Mouse (Mus musculus): ENCODE data around the gene Rorc.

The Rorc gene

DNA sequence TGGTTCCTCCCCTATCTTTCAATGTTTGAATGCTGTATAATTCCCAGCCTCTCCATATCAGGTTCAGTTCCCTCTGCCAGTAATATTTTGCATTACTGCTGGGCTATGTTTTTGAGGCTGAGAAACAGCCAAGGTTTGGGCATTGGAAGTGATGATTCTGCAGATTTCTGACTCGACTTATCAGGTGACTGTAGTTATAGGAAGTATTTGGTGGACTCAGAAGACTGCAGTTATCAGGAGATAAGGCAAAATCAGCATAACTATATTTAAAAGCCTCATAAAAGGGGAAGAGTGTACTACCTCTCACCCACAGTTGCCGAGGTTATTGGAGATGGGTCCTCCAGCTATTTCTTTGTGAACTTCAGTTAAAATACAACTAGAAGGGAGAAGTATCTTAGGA, 58.4 kb downstream of the Rorc start:
- DNase-seq (ENCODE audit: low spot score) = no peak

DNA sequence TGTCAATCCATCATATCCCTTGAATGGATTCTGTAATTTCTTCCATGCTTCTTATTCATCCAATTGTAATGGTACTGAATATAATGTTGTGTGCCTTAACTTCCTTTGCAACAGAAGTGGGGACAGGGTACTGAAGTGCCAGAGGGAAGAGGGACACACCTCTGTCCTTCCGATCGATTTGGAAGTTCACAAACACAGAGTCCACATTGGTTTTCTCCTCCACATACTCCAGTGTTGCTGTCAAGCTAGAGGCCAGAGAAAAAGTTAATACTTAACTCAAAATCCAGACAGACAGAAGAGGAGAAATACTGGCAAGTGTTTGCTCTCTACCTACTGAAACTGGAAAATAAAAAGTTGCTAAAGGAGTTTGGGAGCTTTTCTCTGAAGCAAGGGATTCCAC, 61.7 kb downstream of the Rorc start:
- DNase-seq (ENCODE audit: low spot score) = no peak

DNA sequence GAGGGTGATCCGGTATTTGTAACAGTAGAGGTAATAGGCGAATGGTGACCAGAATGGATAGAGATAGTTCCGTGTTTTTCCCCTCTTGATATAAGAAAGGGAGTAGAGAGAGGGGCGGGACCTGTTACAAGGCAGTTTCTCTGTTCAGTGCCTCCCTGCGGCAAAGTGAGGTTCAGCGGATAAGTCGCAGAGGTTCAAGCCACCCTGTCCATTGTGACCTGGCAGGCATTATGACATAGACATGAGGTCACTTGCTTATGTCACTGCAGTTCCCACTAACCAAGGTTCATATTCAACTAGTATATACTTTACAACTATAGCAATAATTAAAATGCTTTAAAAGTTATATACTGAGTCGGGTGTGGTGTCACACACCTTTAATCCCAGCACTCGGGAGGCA, 63.8 kb downstream of the Rorc start:
- no peak for DNase-seq (ENCODE audit: low spot score)

DNA sequence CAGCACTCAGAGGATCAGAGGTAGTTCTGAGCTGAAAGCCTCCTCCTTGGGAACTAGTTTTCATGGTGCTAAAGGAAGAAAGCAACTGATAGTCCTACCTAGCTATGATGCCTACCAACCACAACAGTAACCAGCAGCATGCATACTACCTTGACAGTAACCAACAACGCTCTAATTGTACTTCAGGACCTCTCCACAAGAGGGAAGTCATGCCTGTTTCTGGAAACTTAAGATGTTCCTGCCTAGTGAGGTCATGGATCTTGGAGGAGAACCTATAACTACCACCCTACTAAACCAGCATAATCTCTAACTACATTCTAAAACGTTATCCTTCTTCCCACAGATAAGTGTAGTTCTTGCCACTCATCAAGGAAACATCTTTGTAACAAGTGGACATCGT, 68.6 kb downstream of the Rorc start:
- DNase-seq (ENCODE audit: low spot score) = no peak

DNA sequence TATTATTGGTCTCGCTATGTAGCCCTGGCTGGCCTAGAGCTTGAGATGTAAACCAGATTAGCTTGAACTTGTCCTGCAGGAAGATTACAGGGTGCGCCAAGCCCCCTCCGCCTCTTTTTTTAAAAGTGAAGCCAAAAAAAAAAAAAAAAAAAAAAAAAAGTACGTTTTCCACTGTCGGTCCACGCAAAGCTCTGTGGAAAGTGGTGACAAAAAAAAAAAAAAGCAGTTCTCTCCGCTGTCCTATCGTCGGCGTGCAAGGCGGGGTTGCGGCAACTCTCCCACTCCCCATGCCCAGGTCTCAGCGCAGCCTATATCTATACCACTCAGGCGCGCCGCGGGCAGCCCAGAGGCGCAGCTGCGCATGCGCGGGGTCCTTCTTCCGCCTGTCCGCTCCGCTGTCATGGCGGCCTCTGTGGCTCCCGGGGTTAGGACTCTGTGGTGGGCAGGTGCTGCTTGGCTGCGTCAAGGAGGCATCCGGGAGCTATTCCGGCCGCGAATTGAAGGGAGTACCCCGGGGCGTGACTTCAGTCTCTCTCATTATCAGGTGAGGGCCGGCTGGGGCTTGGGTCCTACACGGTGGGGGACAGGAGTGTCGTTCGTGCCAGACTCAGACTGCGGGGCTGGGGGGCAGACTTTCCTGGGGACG, 70.5 kb downstream of the Rorc start, which contains the start of gene Mrpl9:
Gene Mrpl9, plus strand, starts transcription at position 368 of the 646 bp plus-strand sequence.
- peak; percentile 95 for DNase-seq (ENCODE audit: low spot score)

DNA sequence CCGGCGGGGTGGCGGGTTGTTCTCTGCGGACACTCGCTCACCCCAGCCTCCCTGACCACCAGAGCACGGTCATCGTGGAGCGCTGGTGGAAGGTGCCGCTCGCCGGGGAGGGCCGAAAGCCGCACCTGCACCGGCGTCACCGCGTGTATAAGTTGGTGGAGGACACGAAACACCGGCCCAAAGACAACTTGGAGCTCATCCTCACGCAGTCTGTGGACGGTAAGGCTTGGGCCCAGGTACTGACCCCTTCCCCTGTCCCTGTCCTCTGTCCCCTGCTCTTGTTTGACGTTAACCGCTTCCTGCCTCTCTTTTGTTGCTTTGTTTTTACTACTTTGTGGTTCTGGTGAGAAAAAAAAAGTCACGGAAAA, 71.0 kb downstream of the Rorc start, which contains the start of gene Oaz3:
Gene Oaz3, minus strand, starts transcription at position 319 of the 368 bp plus-strand sequence.
- no peak for DNase-seq (ENCODE audit: low spot score)

Measured in ovary, postnatal 14 days (tissue).